Mouse (Mus musculus) heart, embryonic 12.5 days (tissue): ENCODE measurements around the gene 2210016L21Rik. TPM values are rescaled to one million over a fixed set of nuclear protein-coding genes. Genes with fewer than 3 reads are reported as not detected.

Experiments
- ATAC-seq: fragments of 200-750 bp; cut with Nextera tagmentation; 2 replicates; pipeline ENCODE4 v1.8.0; 2017; ENCODE audit warnings: moderate TSS enrichment, moderate library complexity; ENCODE audit not compliant: insufficient number of reproducible peaks, low FRiP score
- H3K27ac ChIP-seq: fragments of 300-500 bp; sonication (generic); 2 replicates; pipeline ENCODE4 v1.5.1; 2016; ENCODE audit warnings: mild to moderate bottlenecking, moderate library complexity; ENCODE audit not compliant: poor library complexity, severe bottlenecking
- H3K27me3 ChIP-seq: fragments of 300-500 bp; sonication (generic); replicated peaks from 2 replicates; pipeline ENCODE4 v1.6.1; 2016; ENCODE audit warnings: mild to moderate bottlenecking, moderate library complexity
- H3K36me3 ChIP-seq: fragments of 300-500 bp; sonication (generic); 2 replicates; pipeline ENCODE4 v1.6.1; 2016; ENCODE audit warnings: mild to moderate bottlenecking, moderate library complexity
- H3K4me1 ChIP-seq: fragments of 300-500 bp; sonication (generic); replicated peaks from 2 replicates; pipeline ENCODE4 v1.6.1; 2016; ENCODE audit warnings: mild to moderate bottlenecking
- H3K4me2 ChIP-seq: fragments of 300-500 bp; sonication (generic); 2 replicates; pipeline ENCODE4 v1.6.1; 2016; ENCODE audit warnings: mild to moderate bottlenecking, moderate library complexity
- H3K4me3 ChIP-seq: fragments of 300-500 bp; sonication (generic); 2 replicates; pipeline ENCODE4 v1.5.1; 2016; ENCODE audit warnings: mild to moderate bottlenecking
- H3K9ac ChIP-seq: fragments of 300-500 bp; sonication (generic); 2 replicates; pipeline ENCODE4 v1.6.1; 2016; ENCODE audit warnings: mild to moderate bottlenecking, moderate library complexity
- H3K9me3 ChIP-seq: fragments of 300-500 bp; sonication (generic); replicated peaks from 2 replicates; pipeline ENCODE4 v1.6.1; 2016; ENCODE audit warnings: mild to moderate bottlenecking, moderate library complexity
- WGBS: fragments of 180-500 bp; shearing (Covaris S2); methylation state at CpG from one replicate; pipeline ENCODE4 v1.1.7; 2016; 5-methylcytosine and 5-hydroxymethylcytosine counted together
- polyA plus RNA-seq: library from polyadenylated mRNA; unstranded; fragments of >200 nt; fragmentation: Nextera tagmentation; extraction: Ambion mirVana; gene quantifications from 2 replicates; pipeline ENCODE4 v1.2.1, GENCODE M21; 2016

2210016L21Rik gene
- polyA plus RNA-seq = 37.2 and 40.9 TPM in 2 replicates

GRCm38 (mm10) chr5:114942074-114942765 is at the start of gene 2210016L21Rik:
Gene 2210016L21Rik, plus strand, starts transcription at chr5:114942158.
- Histone ChIP-seq H3K27me3 (no peaks in the 10 kb centered on the region), H3K9me3 (0 out of 2 replicates have a peak, but pooled peaks cover 5% of the 10 kb centered on the region), H3K27ac (peak within 1 kb of the TSS; percentile 62; the same call in 1 of the 2 replicates), H3K4me2 (peak within 1 kb of the TSS; percentile 86), H3K4me1 (peaks cover 3% of the 10 kb centered on the region; the same call in 1 of the 2 replicates), H3K36me3 (peaks cover 20% of the 10 kb centered on the region), H3K9ac (peak within 1 kb of the TSS; percentile 85), H3K4me3 (peak within 1 kb of the TSS; percentile 68)
- under 1% methylated on average over 39 of the region's 39 CpGs for WGBS
- ATAC-seq = peak; percentile 92

GRCm38 (mm10) chr5:114895542-114895941 is 46.4 kb upstream of the 2210016L21Rik start:
- Histone ChIP-seq H3K4me2 (no peak overlapping the region), H3K36me3 (no peaks in the 10 kb centered on the region), H3K27me3 (peaks cover 11% of the 10 kb centered on the region; the same call in 1 of the 2 replicates), H3K4me1 (peaks cover 11% of the 10 kb centered on the region), H3K9me3 (no peaks in the 10 kb centered on the region), H3K27ac (no peak overlapping the region), H3K9ac (no peak overlapping the region), H3K4me3 (no peak overlapping the region)
- 70% methylated on average over 4 of the region's 4 CpGs for WGBS
- no peak for ATAC-seq

DNA sequence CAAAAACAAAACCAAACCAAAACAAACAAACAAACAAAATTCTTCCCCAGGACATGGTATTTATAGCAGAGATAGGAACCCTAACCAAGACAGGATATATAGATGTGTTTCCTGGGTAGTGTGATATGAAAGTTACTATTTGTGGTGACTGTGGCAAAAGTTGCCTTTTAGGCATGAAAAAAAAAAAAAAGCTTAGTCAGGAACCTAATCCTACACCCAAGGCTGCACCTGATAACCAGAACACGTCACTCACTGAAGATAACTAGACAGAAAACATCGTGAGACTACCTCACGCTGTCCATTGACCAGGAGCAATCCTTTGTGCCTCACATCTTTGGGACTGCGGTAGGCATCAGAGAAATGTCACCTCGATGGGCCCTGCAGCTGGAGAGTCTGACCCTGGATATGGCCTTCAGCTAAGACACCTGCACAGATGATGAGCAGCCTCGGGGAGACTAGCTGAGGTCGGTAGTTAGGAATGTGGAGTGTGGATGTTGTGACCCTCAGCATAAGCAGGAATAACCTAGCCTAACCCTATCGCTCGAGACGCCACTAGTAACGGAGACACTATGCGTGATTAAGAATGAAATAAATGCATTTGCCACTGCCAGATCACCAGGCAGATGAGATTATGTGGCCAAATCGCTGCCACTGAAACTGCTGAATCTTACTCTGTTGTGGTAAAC is 45.1 kb upstream of the 2210016L21Rik start, which contains the start of gene Oasl2:
Gene Oasl2, plus strand, starts transcription at position 249 of the 686 bp plus-strand sequence.
- peak within 1 kb of the TSS; percentile 31 for H3K4me3 ChIP-seq
- WGBS = 42% methylated on average over 13 of the region's 13 CpGs
- no peak within 1 kb of the TSS for H3K27ac ChIP-seq
- H3K4me2 ChIP-seq = peak within 1 kb of the TSS; percentile 52
- peaks cover 11% of the 10 kb centered on the region; the same call in 1 of the 2 replicates for H3K27me3 ChIP-seq
- peak within 1 kb of the TSS; percentile 17; the same call in 1 of the 2 replicates for H3K9ac ChIP-seq
- H3K4me1 ChIP-seq = peaks cover 11% of the 10 kb centered on the region
- no peaks in the 10 kb centered on the region for H3K9me3 ChIP-seq
- ATAC-seq = no peak
- H3K36me3 ChIP-seq = no peaks in the 10 kb centered on the region

GRCm38 (mm10) chr5:114897374-114897793 is 44.6 kb upstream of the 2210016L21Rik start:
- 11% methylated on average over 7 of the region's 7 CpGs for WGBS
- Histone ChIP-seq H3K36me3 (no peaks in the 10 kb centered on the region), H3K4me2 (peak overlapping the region; percentile 52), H3K4me1 (peaks cover 11% of the 10 kb centered on the region), H3K27me3 (peaks cover 11% of the 10 kb centered on the region; the same call in 1 of the 2 replicates), H3K9ac (peak overlapping the region; percentile 17; the same call in 1 of the 2 replicates), H3K9me3 (no peaks in the 10 kb centered on the region), H3K27ac (no peak overlapping the region), H3K4me3 (peak overlapping the region; percentile 31)
- no peak for ATAC-seq

DNA sequence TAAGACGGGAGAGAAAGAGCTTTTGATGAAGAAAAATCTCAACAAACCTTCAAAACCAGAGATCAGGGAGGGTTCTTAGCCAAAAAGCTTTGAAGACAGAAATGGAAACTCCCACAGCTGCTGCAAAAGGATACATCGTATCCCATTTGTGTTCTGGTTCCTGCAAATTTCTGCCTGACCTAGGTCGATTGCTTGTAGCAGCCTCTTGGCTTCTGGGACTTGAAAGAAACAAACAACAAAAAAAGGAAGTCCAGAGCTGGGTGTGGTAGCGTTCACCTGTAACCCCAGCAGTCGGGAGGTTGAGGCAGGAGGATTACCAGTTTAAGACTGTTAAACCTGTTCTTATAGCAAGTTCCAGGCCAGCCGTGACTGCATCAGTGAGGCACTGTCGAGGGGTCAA is 43.1 kb upstream of the 2210016L21Rik start:
- WGBS = 76% methylated on average over 7 of the region's 7 CpGs
- H3K27ac ChIP-seq = no peak overlapping the region
- H3K4me1 ChIP-seq = peaks cover 11% of the 10 kb centered on the region
- no peak overlapping the region for H3K9ac ChIP-seq
- no peak overlapping the region for H3K4me2 ChIP-seq
- H3K36me3 ChIP-seq = no peaks in the 10 kb centered on the region
- no peaks in the 10 kb centered on the region for H3K9me3 ChIP-seq
- no peak overlapping the region for H3K4me3 ChIP-seq
- H3K27me3 ChIP-seq = peaks cover 11% of the 10 kb centered on the region; the same call in 1 of the 2 replicates
- ATAC-seq = no peak

DNA sequence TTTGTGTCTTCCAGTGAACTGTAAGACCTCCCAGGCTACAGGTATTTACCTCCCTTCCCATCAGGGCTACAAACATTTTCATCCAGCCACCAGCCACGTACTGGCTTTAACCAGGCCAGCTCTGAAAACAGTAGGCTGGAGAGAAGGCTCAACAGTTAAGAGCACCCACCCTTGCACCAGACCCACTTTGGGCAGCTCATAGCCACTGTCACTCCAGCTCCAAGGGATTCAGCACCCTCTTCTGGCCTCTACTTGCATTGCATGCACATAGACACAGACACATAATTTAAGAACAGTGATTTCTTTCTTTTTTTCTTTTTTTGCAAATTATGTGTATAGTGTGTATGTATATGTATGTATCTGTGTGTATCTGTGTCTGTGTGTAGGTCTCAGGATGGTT is 39.5 kb upstream of the 2210016L21Rik start:
- Histone ChIP-seq H3K4me1 (peaks cover 4% of the 10 kb centered on the region), H3K27ac (no peak overlapping the region)
- WGBS = 35% methylated on average over 1 of the region's 1 CpGs

DNA sequence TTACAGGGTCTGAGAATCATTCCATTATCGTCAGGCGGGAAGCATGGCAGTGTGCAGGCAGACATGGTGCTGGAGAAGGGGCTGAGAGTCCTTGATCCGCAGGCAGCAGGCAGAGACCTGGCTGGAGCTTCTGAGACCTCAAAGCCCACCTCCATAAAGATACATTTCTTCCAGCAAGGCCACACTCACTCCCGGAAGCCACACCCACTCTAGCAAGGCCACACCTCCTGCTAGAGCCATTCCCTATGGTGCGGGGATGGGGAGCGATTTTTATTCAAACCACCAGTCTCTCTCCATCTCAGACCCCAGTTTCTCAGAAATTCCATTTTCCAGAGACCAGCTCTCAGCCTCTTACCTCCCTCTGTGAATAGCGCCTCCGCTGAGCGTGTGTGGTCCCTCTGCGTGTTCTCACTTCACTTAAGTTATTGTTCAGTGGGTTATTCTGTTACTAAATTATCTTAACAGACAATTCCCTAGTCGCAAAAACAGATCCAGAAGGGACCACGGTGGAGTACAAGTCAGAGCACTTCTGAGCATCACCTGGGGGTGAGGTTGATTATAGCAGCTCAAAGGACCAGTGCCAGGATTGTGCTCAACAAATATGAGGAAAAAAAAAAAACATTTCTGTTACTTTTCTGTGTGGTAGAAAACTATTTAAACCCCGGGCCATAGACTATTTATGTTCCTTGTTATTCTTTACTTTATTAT is 33.2 kb upstream of the 2210016L21Rik start:
- Histone ChIP-seq H3K9ac (no peak overlapping the region), H3K4me3 (no peak overlapping the region), H3K36me3 (no peaks in the 10 kb centered on the region), H3K27me3 (no peaks in the 10 kb centered on the region), H3K4me2 (0 out of 2 replicates have a peak overlapping the region, but pooled peaks have one; percentile 3), H3K4me1 (no peaks in the 10 kb centered on the region), H3K27ac (no peak overlapping the region), H3K9me3 (no peaks in the 10 kb centered on the region)
- no peak for ATAC-seq
- WGBS = 51% methylated on average over 13 of the region's 13 CpGs

More for the DNA sequence above, 39.5 kb upstream of the 2210016L21Rik start:
- Histone ChIP-seq H3K9ac (no peak overlapping the region), H3K9me3 (no peaks in the 10 kb centered on the region), H3K4me3 (no peak overlapping the region), H3K27me3 (peaks cover 8% of the 10 kb centered on the region; the same call in 1 of the 2 replicates), H3K36me3 (no peaks in the 10 kb centered on the region), H3K4me2 (no peak overlapping the region)
- ATAC-seq = no peak

DNA sequence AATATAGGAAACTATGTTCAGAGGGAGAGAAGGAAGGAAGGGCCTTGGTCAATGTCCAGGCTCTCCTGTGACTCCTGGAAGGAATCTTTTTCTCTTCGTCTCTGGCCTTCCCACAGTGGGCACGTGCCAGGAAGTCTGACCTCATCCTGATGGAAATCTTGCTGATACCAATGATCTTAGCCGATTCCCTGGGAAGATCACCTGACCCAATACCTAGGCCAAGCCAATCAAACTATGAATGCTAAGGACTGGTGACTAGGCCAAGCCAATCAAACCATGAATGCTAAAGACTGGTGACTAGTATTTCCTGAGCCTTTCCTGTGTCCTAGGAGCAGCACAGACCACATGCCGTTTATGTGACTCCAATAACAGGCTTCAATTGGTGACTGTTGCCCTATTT is 28.3 kb upstream of the 2210016L21Rik start:
- no peak overlapping the region for H3K4me3 ChIP-seq
- WGBS = 59% methylated on average over 4 of the region's 4 CpGs
- H3K36me3 ChIP-seq = no peaks in the 10 kb centered on the region
- H3K4me1 ChIP-seq = peaks cover 7% of the 10 kb centered on the region; the same call in 1 of the 2 replicates
- no peak overlapping the region for H3K4me2 ChIP-seq
- no peak for ATAC-seq
- H3K27me3 ChIP-seq = no peaks in the 10 kb centered on the region
- H3K9ac ChIP-seq = no peak overlapping the region
- no peak overlapping the region for H3K27ac ChIP-seq
- H3K9me3 ChIP-seq = no peaks in the 10 kb centered on the region

DNA sequence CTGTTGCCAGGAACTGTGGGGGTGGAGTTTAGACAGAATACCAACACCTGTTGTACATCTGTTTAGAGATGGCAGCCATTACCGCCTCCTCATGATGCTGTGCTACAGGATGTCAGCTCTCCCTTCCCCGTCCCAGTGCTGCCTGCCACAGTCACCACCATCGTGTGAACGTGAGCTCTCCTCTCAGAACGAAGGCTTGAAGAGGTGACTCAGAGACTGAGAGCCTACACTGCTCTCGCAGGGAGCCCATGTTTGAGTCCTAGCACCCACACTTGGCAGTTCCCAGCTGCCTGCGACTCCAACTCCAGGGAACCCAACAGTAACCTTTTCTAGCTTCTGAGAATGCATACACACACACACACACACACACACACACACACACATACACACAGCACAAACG is 27.1 kb upstream of the 2210016L21Rik start:
- WGBS = 65% methylated on average over 8 of the region's 8 CpGs
- no peaks in the 10 kb centered on the region for H3K36me3 ChIP-seq
- H3K27ac ChIP-seq = no peak overlapping the region
- no peak overlapping the region for H3K4me2 ChIP-seq
- H3K9me3 ChIP-seq = no peaks in the 10 kb centered on the region
- peaks cover 7% of the 10 kb centered on the region; the same call in 1 of the 2 replicates for H3K4me1 ChIP-seq
- no peak overlapping the region for H3K4me3 ChIP-seq
- H3K9ac ChIP-seq = no peak overlapping the region
- no peaks in the 10 kb centered on the region for H3K27me3 ChIP-seq
- ATAC-seq = no peak

DNA sequence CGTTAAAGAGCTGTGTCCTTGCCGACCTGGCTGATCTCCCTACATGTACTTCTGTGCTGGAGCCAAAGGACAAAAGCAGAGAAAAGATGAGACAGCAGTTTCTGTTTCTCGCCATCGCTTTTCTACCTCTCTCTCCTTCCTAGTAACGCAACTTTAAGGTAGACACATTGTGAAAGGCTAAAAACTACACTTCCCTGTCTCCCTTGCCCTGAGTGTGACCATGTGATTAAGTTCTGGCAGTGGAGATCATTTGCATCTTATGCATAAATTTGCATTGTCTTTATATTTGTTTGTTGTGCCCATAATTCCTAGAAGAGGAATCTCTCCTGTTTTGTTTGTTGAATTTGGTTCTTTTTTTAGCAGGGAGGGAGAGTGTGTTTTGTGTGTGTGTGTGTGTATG is 26.1 kb upstream of the 2210016L21Rik start:
- Histone ChIP-seq H3K4me3 (no peak overlapping the region), H3K4me2 (no peak overlapping the region), H3K9me3 (no peaks in the 10 kb centered on the region), H3K36me3 (no peaks in the 10 kb centered on the region), H3K27ac (no peak overlapping the region), H3K4me1 (peaks cover 7% of the 10 kb centered on the region; the same call in 1 of the 2 replicates), H3K27me3 (no peaks in the 10 kb centered on the region), H3K9ac (no peak overlapping the region)
- ATAC-seq = no peak
- 77% methylated on average over 5 of the region's 5 CpGs for WGBS
